Mouse (Mus musculus): ENCODE data around the gene Lmcd1.

GRCm38 (mm10) chr6:112360676-112361075 is 87.1 kb downstream of the Lmcd1 start:
- TF ChIP-seq POLR2A (IDR thresholded peaks at IDR 0.05; ENCODE audit: borderline replicate concordance, extremely low read depth, insufficient read depth, insufficient read length, poor library complexity, severe bottlenecking): no peak
- TF ChIP-seq CTCF (IDR thresholded peaks at IDR 0.05; ENCODE audit: borderline replicate concordance, extremely low read depth, insufficient read depth, insufficient read length): no peak

Data from brain, embryonic 14.5 days (tissue).